Mouse (Mus musculus) MEL (cell line): Measurements from ENCODE around the gene Ppp2r5a. TPM values are rescaled to one million over a fixed set of nuclear protein-coding genes. Genes with fewer than 3 reads are reported as not detected.

Experiments
- DNase-seq: peaks from one replicate; pipeline ENCODE4 v3.0.0; 2011; ENCODE audit warnings: low read depth, low spot score
- H3K27ac ChIP-seq: 2 replicates; pipeline ENCODE4 v1.5.1; 2012; ENCODE audit warnings: low read depth, mild to moderate bottlenecking, control low read depth, low read length, moderate library complexity; ENCODE audit not compliant: control insufficient read depth
- H3K27me3 ChIP-seq, 2 experiments: fragments of 150-350 bp in 1 of 2; sonication (generic) in 1 of 2; 2 replicates each; pipeline ENCODE4 v1.6.1; 2012; ENCODE audit warnings: low read length in 2 of 2, mild to moderate bottlenecking in 2 of 2, improper control_type of control experiment in 1 of 2, moderate library complexity in 1 of 2; ENCODE audit not compliant: insufficient read depth in 2 of 2, control insufficient read depth in 1 of 2
- H3K36me3 ChIP-seq, 2 experiments: 2 replicates each; pipeline ENCODE4 v1.6.1; 2012 to 2014; ENCODE audit warnings: low read length in 2 of 2, improper control_type of control experiment in 1 of 2, inconsistent platforms in 1 of 2, mild to moderate bottlenecking in 1 of 2; ENCODE audit not compliant: insufficient read depth in 2 of 2, control insufficient read depth in 1 of 2
- H3K4me1 ChIP-seq, 2 experiments: fragments of 150-350 bp in 1 of 2; sonication (generic) in 1 of 2; 2 replicates each; pipeline ENCODE4 v1.6.1; 2012; ENCODE audit warnings: low read length in 2 of 2, improper control_type of control experiment in 1 of 2, mild to moderate bottlenecking in 1 of 2; ENCODE audit not compliant: insufficient read depth in 2 of 2, control insufficient read depth in 1 of 2
- H3K4me3 ChIP-seq, 2 experiments: fragments of 150-350 bp in 1 of 2; sonication (generic) in 1 of 2; 2 replicates each; pipeline ENCODE4 v1.5.1; 2012; ENCODE audit warnings: low read depth in 2 of 2, low read length in 2 of 2, mild to moderate bottlenecking in 2 of 2, moderate library complexity in 2 of 2, control low read depth in 1 of 2, improper control_type of control experiment in 1 of 2; ENCODE audit not compliant: control insufficient read depth in 1 of 2, insufficient read depth in 1 of 2
- H3K79me2 ChIP-seq: 2 replicates; pipeline ENCODE4 v1.6.1; 2012; ENCODE audit warnings: mild to moderate bottlenecking, low read length, moderate library complexity; ENCODE audit not compliant: control insufficient read depth, poor library complexity, insufficient read depth
- H3K9ac ChIP-seq: 2 replicates; pipeline ENCODE4 v1.6.1; 2012; ENCODE audit warnings: low read depth, mild to moderate bottlenecking, control low read depth, low read length, moderate library complexity; ENCODE audit not compliant: control insufficient read depth, poor library complexity, severe bottlenecking
- H3K9me3 ChIP-seq: fragments of 150-350 bp; sonication (generic); replicated peaks from 2 replicates; pipeline ENCODE4 v1.6.1; 2012; ENCODE audit warnings: mild to moderate bottlenecking, low read length, improper control_type of control experiment, moderate library complexity; ENCODE audit not compliant: insufficient read depth
- BHLHE40 ChIP-seq: IDR thresholded peaks from 2 replicates; pipeline ENCODE4 v1.6.1; 2012; ENCODE audit warnings: low read depth, mild to moderate bottlenecking, inconsistent platforms, low read length, improper control_type of control experiment, borderline replicate concordance
- CHD1 ChIP-seq: IDR thresholded peaks from 2 replicates; pipeline ENCODE4 v1.6.1; 2012; ENCODE audit warnings: low read depth, mild to moderate bottlenecking, inconsistent platforms, low read length, improper control_type of control experiment
- CHD2 ChIP-seq: IDR thresholded peaks from 2 replicates; pipeline ENCODE4 v1.6.1; 2011; ENCODE audit warnings: low read length, improper control_type of control experiment
- CTCF ChIP-seq, 3 experiments: IDR thresholded peaks in 2 of 3; conservative IDR thresholded peaks in 1 of 3; 2 replicates each; pipeline ENCODE4 v1.5.1; 2011 to 2012; ENCODE audit warnings: low read length in 3 of 3, low read depth in 2 of 3, mild to moderate bottlenecking in 2 of 3, improper control_type of control experiment in 1 of 3, inconsistent platforms in 1 of 3, mixed read lengths in 1 of 3, moderate library complexity in 1 of 3; ENCODE audit not compliant: control insufficient read depth in 1 of 3, insufficient read depth in 1 of 3, poor library complexity in 1 of 3, severe bottlenecking in 1 of 3
- E2F4 ChIP-seq: IDR thresholded peaks from 2 replicates; pipeline ENCODE4 v1.6.1; 2011; ENCODE audit warnings: low read depth, low read length, improper control_type of control experiment, borderline replicate concordance
- ELF1 ChIP-seq: IDR thresholded peaks from 2 replicates; pipeline ENCODE4 v1.6.1; 2014; ENCODE audit warnings: low read depth, mild to moderate bottlenecking, inconsistent platforms, low read length, improper control_type of control experiment, moderate library complexity
- EP300 ChIP-seq, 2 experiments: IDR thresholded peaks; 2 replicates each; pipeline ENCODE4 v1.6.1; 2011; ENCODE audit warnings: improper control_type of control experiment in 2 of 2, low read length in 2 of 2, low read depth in 1 of 2, mild to moderate bottlenecking in 1 of 2
- ETS1 ChIP-seq: IDR thresholded peaks from 2 replicates; pipeline ENCODE4 v1.6.1; 2012; ENCODE audit warnings: low read depth, mild to moderate bottlenecking, inconsistent platforms, low read length, improper control_type of control experiment, moderate library complexity
- GABPA ChIP-seq: IDR thresholded peaks from 2 replicates; pipeline ENCODE4 v1.6.1; 2012; ENCODE audit warnings: low read depth, mild to moderate bottlenecking, inconsistent platforms, low read length, improper control_type of control experiment, moderate library complexity
- HCFC1 ChIP-seq: IDR thresholded peaks from 2 replicates; pipeline ENCODE4 v1.6.1; 2012; ENCODE audit warnings: low read depth, mild to moderate bottlenecking, inconsistent platforms, low read length, improper control_type of control experiment, moderate library complexity
- JUND ChIP-seq: IDR thresholded peaks from 2 replicates; pipeline ENCODE4 v1.6.1; 2011; ENCODE audit warnings: low read depth, mild to moderate bottlenecking, improper control_type of control experiment, low read length
- KAT2A ChIP-seq: conservative IDR thresholded peaks from 2 replicates; pipeline ENCODE4 v1.6.1; 2012; ENCODE audit warnings: low read depth, low read length, improper control_type of control experiment, inconsistent platforms
- MAFK ChIP-seq: IDR thresholded peaks from 2 replicates; pipeline ENCODE4 v1.6.1; 2011; ENCODE audit warnings: low read depth, mild to moderate bottlenecking, low read length, improper control_type of control experiment, borderline replicate concordance
- MAX ChIP-seq: IDR thresholded peaks from 2 replicates; pipeline ENCODE4 v1.6.1; 2011; ENCODE audit warnings: low read length, improper control_type of control experiment
- MAZ ChIP-seq: IDR thresholded peaks from 2 replicates; pipeline ENCODE4 v1.6.1; 2012; ENCODE audit warnings: low read depth, mild to moderate bottlenecking, inconsistent platforms, low read length, improper control_type of control experiment
- MEF2A ChIP-seq: IDR thresholded peaks from 2 replicates; pipeline ENCODE4 v1.6.1; 2014; ENCODE audit warnings: low read depth, mild to moderate bottlenecking, inconsistent platforms, low read length, improper control_type of control experiment; ENCODE audit not compliant: poor library complexity, insufficient replicate concordance, severe bottlenecking; ENCODE audit errors: extremely low read depth
- MXI1 ChIP-seq: IDR thresholded peaks from 2 replicates; pipeline ENCODE4 v1.6.1; 2011; ENCODE audit warnings: mild to moderate bottlenecking, low read depth, low read length, improper control_type of control experiment
- MYB ChIP-seq: IDR thresholded peaks from 2 replicates; pipeline ENCODE4 v1.6.1; 2011; ENCODE audit warnings: mild to moderate bottlenecking, low read depth, low read length, improper control_type of control experiment
- MYC ChIP-seq: IDR thresholded peaks from 2 replicates; pipeline ENCODE4 v1.6.1; 2011; ENCODE audit warnings: low read depth, mild to moderate bottlenecking, low read length, improper control_type of control experiment, moderate library complexity
- NELFE ChIP-seq: IDR thresholded peaks from 2 replicates; pipeline ENCODE4 v1.6.1; 2011; ENCODE audit warnings: low read depth, low read length, improper control_type of control experiment
- POLR2A ChIP-seq, 2 experiments: IDR thresholded peaks; 2 replicates each; pipeline ENCODE4 v1.6.1; 2011 to 2012; ENCODE audit warnings: low read length in 2 of 2, mild to moderate bottlenecking in 2 of 2, control low read depth in 1 of 2, improper control_type of control experiment in 1 of 2, low read depth in 1 of 2, moderate library complexity in 1 of 2; ENCODE audit not compliant: control insufficient read depth in 1 of 2, insufficient read depth in 1 of 2, poor library complexity in 1 of 2
- POLR2AphosphoS2 ChIP-seq: IDR thresholded peaks from 2 replicates; pipeline ENCODE4 v1.6.1; 2011; ENCODE audit warnings: low read length, improper control_type of control experiment
- POLR2AphosphoS5 ChIP-seq: IDR thresholded peaks from 2 replicates; pipeline ENCODE4 v1.6.1; 2012; ENCODE audit warnings: low read depth, borderline replicate concordance, mild to moderate bottlenecking, inconsistent platforms, low read length, moderate library complexity, mixed read lengths
- RCOR1 ChIP-seq: IDR thresholded peaks from 2 replicates; pipeline ENCODE4 v1.6.1; 2012; ENCODE audit warnings: low read depth, mild to moderate bottlenecking, inconsistent platforms, low read length, improper control_type of control experiment
- SIN3A ChIP-seq: IDR thresholded peaks from 2 replicates; pipeline ENCODE4 v1.6.1; 2012; ENCODE audit warnings: low read length, improper control_type of control experiment, inconsistent platforms
- SMC3 ChIP-seq: IDR thresholded peaks from 2 replicates; pipeline ENCODE4 v1.6.1; 2011; ENCODE audit warnings: low read depth, low read length, improper control_type of control experiment
- TAL1 ChIP-seq: IDR thresholded peaks from 2 replicates; pipeline ENCODE4 v1.6.1; 2012; ENCODE audit warnings: mild to moderate bottlenecking, inconsistent platforms, low read length, moderate library complexity, mixed read lengths
- TBP ChIP-seq: IDR thresholded peaks from 2 replicates; pipeline ENCODE4 v1.8.0; 2011; ENCODE audit warnings: low read depth, low read length, improper control_type of control experiment
- TCF12 ChIP-seq: IDR thresholded peaks from 2 replicates; pipeline ENCODE4 v1.6.1; 2014; ENCODE audit warnings: low read depth, mild to moderate bottlenecking, inconsistent platforms, low read length, improper control_type of control experiment, moderate library complexity
- UBTF ChIP-seq: IDR thresholded peaks from 2 replicates; pipeline ENCODE4 v1.6.1; 2012; ENCODE audit warnings: low read depth, mild to moderate bottlenecking, inconsistent platforms, low read length, improper control_type of control experiment, moderate library complexity, borderline replicate concordance; ENCODE audit not compliant: insufficient read depth
- USF1 ChIP-seq: IDR thresholded peaks from 2 replicates; pipeline ENCODE4 v1.6.1; 2014; ENCODE audit warnings: low read depth, mild to moderate bottlenecking, inconsistent platforms, low read length, improper control_type of control experiment, moderate library complexity
- USF2 ChIP-seq, 2 experiments: IDR thresholded peaks; 2 replicates each; pipeline ENCODE4 v1.6.1; 2011 to 2012; ENCODE audit warnings: improper control_type of control experiment in 2 of 2, low read length in 2 of 2, borderline replicate concordance in 1 of 2, inconsistent platforms in 1 of 2, low read depth in 1 of 2, mild to moderate bottlenecking in 1 of 2; ENCODE audit not compliant: insufficient read depth in 1 of 2
- ZC3H11A ChIP-seq: IDR thresholded peaks from 2 replicates; pipeline ENCODE4 v1.6.1; 2012; ENCODE audit warnings: low read depth, mild to moderate bottlenecking, inconsistent platforms, low read length, improper control_type of control experiment
- ZKSCAN1 ChIP-seq: IDR thresholded peaks from 2 replicates; pipeline ENCODE4 v1.6.1; 2012; ENCODE audit warnings: low read depth, mild to moderate bottlenecking, inconsistent platforms, low read length, improper control_type of control experiment, moderate library complexity
- ZMIZ1 ChIP-seq: IDR thresholded peaks from 2 replicates; pipeline ENCODE4 v1.6.1; 2012; ENCODE audit warnings: low read depth, mild to moderate bottlenecking, inconsistent platforms, low read length, improper control_type of control experiment, moderate library complexity
- ZNF384 ChIP-seq: IDR thresholded peaks from 2 replicates; pipeline ENCODE4 v1.6.1; 2012; ENCODE audit warnings: low read depth, mild to moderate bottlenecking, inconsistent platforms, low read length, improper control_type of control experiment
- polyA plus RNA-seq, 2 experiments: library from polyadenylated mRNA; stranded (reverse) in 1 of 2; unstranded in 1 of 2; fragments of >175 nt in 1 of 2; fragments of >200 nt in 1 of 2; gene quantifications; 2 replicates each; pipeline versions ENCODE4 v1.2.1 to v1.2.4; 2012; ENCODE audit warnings: low replicate concordance in 2 of 2, low read depth in 1 of 2; ENCODE audit not compliant: insufficient read length in 2 of 2, insufficient read depth in 1 of 2, missing spikeins in 1 of 2
- total RNA-seq: library from RNA; depleted of rRNA; stranded (reverse); fragments of 300-350 nt; gene quantifications from 2 replicates; pipeline ENCODE4 v1.2.3, GENCODE M21; 2012

Gene Ppp2r5a
- total and polyA plus RNA-seq, 3 experiments, result 46.6 to 48.6 TPM; not detected in 1

DNA sequence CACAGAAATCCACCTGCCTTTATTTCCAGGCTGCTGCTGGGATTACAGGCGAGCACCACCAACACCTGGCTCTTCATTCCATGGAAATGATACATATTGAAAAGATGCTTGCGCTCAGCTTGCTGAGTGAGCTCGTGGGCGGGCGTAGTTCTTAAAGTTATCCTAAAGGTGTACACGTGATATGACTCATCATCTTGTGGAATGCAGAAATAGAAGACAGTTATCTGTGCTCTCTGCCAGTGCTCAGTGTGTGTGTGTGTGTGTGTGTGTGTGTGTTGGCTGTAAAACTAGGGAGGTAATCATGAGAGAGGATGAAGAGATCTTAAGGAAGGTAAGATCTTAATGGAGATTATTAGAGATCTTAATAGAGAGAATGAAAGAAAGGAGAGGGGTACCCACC lies 11.4 kb upstream of the Ppp2r5a start:
- Histone ChIP-seq H3K36me3 (peaks cover 0 to 8% of the 10 kb centered on the region in 2 experiments; a peak in 1 of 4 replicates), H3K4me1 (peaks cover 4 to 8% of the 10 kb centered on the region in 2 experiments), H3K79me2 (no peaks in the 10 kb centered on the region), H3K27ac (no peak overlapping the region), H3K9ac (no peak overlapping the region), H3K9me3 (no peaks in the 10 kb centered on the region), H3K27me3 (peaks cover 2% of the 10 kb centered on the region in 2 experiments; a peak in 2 of 4 replicates), H3K4me3 (no peak overlapping the region)
- peak; percentile 83 for DNase-seq
- TF ChIP-seq TBP (peak; percentile 28; the same call in 1 of the 2 replicates), HCFC1 (peak; percentile 47; the same call in 1 of the 2 replicates), MXI1 (peak; percentile 85), MAFK (peak; percentile 34; the same call in 1 of the 2 replicates), MYC (peak; percentile 43; the same call in 1 of the 2 replicates), NELFE (no peak), EP300 (IDR thresholded peaks at IDR 0.05; ENCODE audit: low read depth in 1 of 2, low read length in 2 of 2) (peak; percentile 82 to 87), MAX (peak; percentile 57; the same call in 1 of the 2 replicates), ZKSCAN1 (no peak), ETS1 (peak; percentile 96), SIN3A (peak; percentile 69), JUND (no peak), SMC3 (peak; percentile 10; the same call in 1 of the 2 replicates), TAL1 (peak; percentile 17; the same call in 1 of the 2 replicates), KAT2A (no peak; the same call in 1 of the 2 replicates), MEF2A (peak; percentile 85; the same call in 1 of the 2 replicates), BHLHE40 (peak; percentile 94), ZMIZ1 (no peak), GABPA (peak; percentile 71), RCOR1 (peak; percentile 87), CTCF (IDR thresholded peaks at IDR 0.05 in 2 of 3, conservative IDR thresholded peaks at IDR 0.05 in 1 of 3; ENCODE audit: control insufficient read depth in 1 of 3, insufficient read depth in 1 of 3, low read depth in 2 of 3, low read length in 3 of 3, poor library complexity in 1 of 3, severe bottlenecking in 1 of 3) (no peak), CHD2 (no peak), CHD1 (no peak), ZC3H11A (0 out of 2 replicates have a peak, but pooled peaks have one; percentile 17), TCF12 (peak; percentile 72), POLR2AphosphoS5 (no peak), USF2 (IDR thresholded peaks at IDR 0.05; ENCODE audit: borderline replicate concordance in 1 of 2, insufficient read depth in 1 of 2, low read depth in 1 of 2, low read length in 2 of 2) (peak in 1 of 2 experiments; percentile 11; a peak in 1 of 4 replicates), USF1 (peak; percentile 90), ZNF384 (0 out of 2 replicates have a peak, but pooled peaks have one; percentile 37), MAZ (peak; percentile 69), ELF1 (0 out of 2 replicates have a peak, but pooled peaks have one; percentile 37), MYB (peak; percentile 44; the same call in 1 of the 2 replicates), POLR2A (IDR thresholded peaks at IDR 0.05; ENCODE audit: control insufficient read depth in 1 of 2, insufficient read depth in 1 of 2, low read depth in 1 of 2, low read length in 2 of 2, poor library complexity in 1 of 2) (no peak), E2F4 (no peak), POLR2AphosphoS2 (no peak), UBTF (no peak)
